Mouse (Mus musculus): ENCODE data around the gene Rbx1. TPM values are rescaled to one million over a fixed set of nuclear protein-coding genes. Genes with fewer than 3 reads are reported as not detected.

The Rbx1 gene
- polyA plus RNA-seq, 1 experiment from 2014 or later, result 465 TPM

DNA sequence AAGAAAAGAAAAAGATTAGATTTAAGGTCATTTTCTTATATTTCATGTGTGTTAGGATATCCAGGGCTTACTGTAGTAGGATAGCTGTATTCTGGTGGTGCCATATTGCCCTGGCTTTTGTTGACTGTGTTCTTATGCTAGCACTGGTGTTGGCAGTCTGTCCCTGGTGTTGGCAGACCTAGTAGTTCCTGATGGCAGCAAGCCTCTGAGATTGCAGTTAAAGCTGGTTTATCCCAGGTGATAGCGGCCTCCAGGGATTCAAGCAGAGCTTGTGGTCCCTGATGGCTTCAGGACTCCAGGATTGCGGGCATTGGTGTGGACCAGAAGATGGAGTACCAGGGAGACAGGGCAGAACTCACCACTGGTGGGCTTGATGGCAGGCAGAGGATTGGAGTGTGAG is 37.4 kb downstream of the Rbx1 start:
- H3K27me3 ChIP-seq (replicated peaks; ENCODE audit: insufficient read depth, low read length), result no peaks in the 10 kb centered on the region
- no peaks in the 10 kb centered on the region for H3K4me1 ChIP-seq (ENCODE audit: insufficient read depth, low read depth, low read length)
- no peaks in the 10 kb centered on the region for H3K36me3 ChIP-seq (ENCODE audit: insufficient read depth, low read length)
- TF ChIP-seq CTCF (IDR thresholded peaks at IDR 0.05), result no peak
- no peak for TF ChIP-seq EP300 (IDR thresholded peaks at IDR 0.05)
- H3K4me2 ChIP-seq (replicated peaks; ENCODE audit: low read depth, low read length), result no peak overlapping the region
- H3K9me3 ChIP-seq (ENCODE audit: low read length), result no peaks in the 10 kb centered on the region
- 79% methylated on average over 2 of the region's 2 CpGs for WGBS
- no peak overlapping the region for H3K4me3 ChIP-seq (ENCODE audit: low read depth, low read length)
- H3K27ac ChIP-seq (ENCODE audit: low read length), result no peak overlapping the region
- ATAC-seq (no peak), DNase-seq (ENCODE audit: low spot score) (no peak)
- H3K9ac ChIP-seq (replicated peaks; ENCODE audit: low read depth), result no peak overlapping the region

DNA sequence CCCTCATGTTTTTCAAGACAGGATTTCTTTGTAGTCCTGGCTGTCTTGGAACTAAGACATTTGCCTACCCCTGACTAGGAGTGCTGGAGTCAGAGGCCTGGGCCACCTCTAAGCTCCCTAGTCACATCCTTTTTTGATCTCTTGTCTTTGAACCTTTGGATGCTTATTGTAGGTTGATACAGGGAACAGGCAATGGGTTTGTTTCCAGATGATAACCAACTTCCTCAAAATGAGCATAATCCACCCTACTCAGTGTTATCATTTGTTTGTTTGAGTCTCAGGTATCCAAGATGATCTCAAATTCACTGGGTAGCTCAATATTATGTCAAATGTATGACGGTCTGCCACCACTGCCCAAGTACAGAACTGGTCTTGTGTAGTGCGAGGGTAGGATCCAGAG is 37.9 kb downstream of the Rbx1 start:
- H3K27ac ChIP-seq (ENCODE audit: low read length), result no peak overlapping the region
- no peak for TF ChIP-seq CTCF (IDR thresholded peaks at IDR 0.05)
- TF ChIP-seq EP300 (IDR thresholded peaks at IDR 0.05), result no peak
- no peak for DNase-seq (ENCODE audit: low spot score)
- no peak overlapping the region for H3K9ac ChIP-seq (replicated peaks; ENCODE audit: low read depth)
- H3K36me3 ChIP-seq (ENCODE audit: insufficient read depth, low read length), result no peaks in the 10 kb centered on the region
- no peaks in the 10 kb centered on the region for H3K4me1 ChIP-seq (ENCODE audit: insufficient read depth, low read depth, low read length)
- no peak overlapping the region for H3K4me2 ChIP-seq (replicated peaks; ENCODE audit: low read depth, low read length)
- no peak for ATAC-seq
- H3K9me3 ChIP-seq (ENCODE audit: low read length), result no peaks in the 10 kb centered on the region
- 90% methylated on average over 2 of the region's 2 CpGs for WGBS
- no peaks in the 10 kb centered on the region for H3K27me3 ChIP-seq (replicated peaks; ENCODE audit: insufficient read depth, low read length)
- H3K4me3 ChIP-seq (ENCODE audit: low read depth, low read length), result no peak overlapping the region

DNA sequence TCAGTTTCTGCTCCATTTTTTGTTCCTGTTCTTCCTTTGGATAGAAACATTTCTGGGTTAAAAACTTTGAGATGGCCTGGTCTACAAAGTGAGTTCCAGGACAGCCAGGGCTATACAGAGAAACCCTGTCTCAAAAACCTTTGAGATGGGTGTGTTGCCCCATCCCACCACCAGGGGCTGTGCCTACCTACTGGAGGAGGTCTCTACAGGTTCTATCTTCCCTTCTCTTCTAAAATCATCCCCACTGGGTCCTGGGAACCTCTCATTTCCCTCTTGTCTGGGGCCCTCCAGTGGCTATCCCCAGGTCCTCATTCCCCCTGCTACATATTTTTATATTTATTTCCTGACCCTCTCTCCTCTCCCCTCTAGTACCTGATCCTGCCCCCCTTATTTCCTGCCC is 41.1 kb downstream of the Rbx1 start:
- TF ChIP-seq EP300 (IDR thresholded peaks at IDR 0.05) (no peak), CTCF (IDR thresholded peaks at IDR 0.05) (peak; percentile 68)
- Histone ChIP-seq H3K36me3 (ENCODE audit: insufficient read depth, low read length) (no peaks in the 10 kb centered on the region), H3K9me3 (ENCODE audit: low read length) (no peaks in the 10 kb centered on the region), H3K9ac (replicated peaks; ENCODE audit: low read depth) (no peak overlapping the region), H3K27ac (ENCODE audit: low read length) (no peak overlapping the region), H3K27me3 (replicated peaks; ENCODE audit: insufficient read depth, low read length) (no peaks in the 10 kb centered on the region), H3K4me3 (ENCODE audit: low read depth, low read length) (no peak overlapping the region), H3K4me1 (ENCODE audit: insufficient read depth, low read depth, low read length) (no peaks in the 10 kb centered on the region), H3K4me2 (replicated peaks; ENCODE audit: low read depth, low read length) (no peak overlapping the region)
- DNase-seq (ENCODE audit: low spot score), result peak; percentile 53
- ATAC-seq, result no peak

DNA sequence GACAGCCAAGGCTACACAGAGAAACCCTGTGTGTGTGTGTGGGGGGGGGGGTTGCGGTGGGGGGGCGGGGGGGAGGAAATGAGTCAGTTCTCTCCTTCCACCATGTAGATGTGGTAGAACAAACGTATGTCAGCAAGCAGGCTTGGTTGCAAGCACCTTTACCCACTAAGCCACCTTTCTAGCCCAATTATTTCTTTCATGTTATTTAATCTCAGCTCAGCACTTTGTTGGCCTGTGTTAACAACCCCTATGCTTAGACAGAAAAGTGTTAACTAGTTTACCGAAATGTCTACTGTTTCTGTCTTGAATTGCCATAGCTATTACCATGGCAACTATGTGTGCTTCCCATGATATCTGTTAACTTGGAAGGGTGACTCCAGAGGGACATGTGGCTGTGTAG is 44.5 kb downstream of the Rbx1 start:
- Histone ChIP-seq H3K4me3 (ENCODE audit: low read depth, low read length) (no peak overlapping the region), H3K4me2 (replicated peaks; ENCODE audit: low read depth, low read length) (no peak overlapping the region), H3K27me3 (replicated peaks; ENCODE audit: insufficient read depth, low read length) (no peaks in the 10 kb centered on the region), H3K27ac (ENCODE audit: low read length) (no peak overlapping the region), H3K36me3 (ENCODE audit: insufficient read depth, low read length) (no peaks in the 10 kb centered on the region), H3K9ac (replicated peaks; ENCODE audit: low read depth) (no peak overlapping the region), H3K4me1 (ENCODE audit: insufficient read depth, low read depth, low read length) (peaks cover 5% of the 10 kb centered on the region; the same call in 1 of the 2 replicates), H3K9me3 (ENCODE audit: low read length) (no peaks in the 10 kb centered on the region)
- 50% methylated on average over 4 of the region's 4 CpGs for WGBS
- TF ChIP-seq EP300 (IDR thresholded peaks at IDR 0.05), result no peak
- no peak for TF ChIP-seq CTCF (IDR thresholded peaks at IDR 0.05)
- DNase-seq (ENCODE audit: low spot score) (no peak), ATAC-seq (no peak)

DNA sequence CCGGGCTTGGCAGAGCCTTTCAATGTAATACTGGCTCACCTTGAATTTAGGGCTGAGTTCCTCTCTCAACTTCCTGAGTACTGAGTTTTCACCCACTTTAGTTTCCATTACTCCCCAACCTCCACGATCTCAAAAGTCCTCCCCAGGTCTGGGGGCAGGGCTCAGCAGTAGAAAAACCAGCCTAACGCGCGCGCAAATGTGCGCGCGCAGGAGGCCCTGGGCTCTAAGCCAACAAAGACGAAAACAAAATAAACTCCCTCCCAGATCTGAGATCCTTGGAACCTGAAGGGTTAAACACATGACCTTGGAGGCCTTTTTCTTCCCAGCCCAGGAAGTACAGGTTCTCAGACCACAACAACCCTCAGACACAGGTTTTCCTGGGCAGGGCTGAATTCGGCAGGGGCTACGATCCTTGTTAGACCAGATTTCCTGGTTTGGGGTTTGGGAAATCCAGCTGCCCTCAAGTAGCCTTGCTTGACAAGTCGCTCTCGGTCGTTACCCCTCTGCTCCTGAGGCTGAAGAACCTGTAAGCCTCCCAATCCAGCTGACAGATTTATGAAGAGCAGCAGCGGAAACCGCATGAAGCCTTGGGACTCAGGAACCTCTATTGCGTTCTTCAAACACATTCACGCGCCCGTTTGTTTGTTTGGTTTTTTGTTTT is 45.6 kb downstream of the Rbx1 start:
- 6% methylated on average over 21 of the region's 21 CpGs for WGBS
- peak; percentile 71 for ATAC-seq

DNA sequence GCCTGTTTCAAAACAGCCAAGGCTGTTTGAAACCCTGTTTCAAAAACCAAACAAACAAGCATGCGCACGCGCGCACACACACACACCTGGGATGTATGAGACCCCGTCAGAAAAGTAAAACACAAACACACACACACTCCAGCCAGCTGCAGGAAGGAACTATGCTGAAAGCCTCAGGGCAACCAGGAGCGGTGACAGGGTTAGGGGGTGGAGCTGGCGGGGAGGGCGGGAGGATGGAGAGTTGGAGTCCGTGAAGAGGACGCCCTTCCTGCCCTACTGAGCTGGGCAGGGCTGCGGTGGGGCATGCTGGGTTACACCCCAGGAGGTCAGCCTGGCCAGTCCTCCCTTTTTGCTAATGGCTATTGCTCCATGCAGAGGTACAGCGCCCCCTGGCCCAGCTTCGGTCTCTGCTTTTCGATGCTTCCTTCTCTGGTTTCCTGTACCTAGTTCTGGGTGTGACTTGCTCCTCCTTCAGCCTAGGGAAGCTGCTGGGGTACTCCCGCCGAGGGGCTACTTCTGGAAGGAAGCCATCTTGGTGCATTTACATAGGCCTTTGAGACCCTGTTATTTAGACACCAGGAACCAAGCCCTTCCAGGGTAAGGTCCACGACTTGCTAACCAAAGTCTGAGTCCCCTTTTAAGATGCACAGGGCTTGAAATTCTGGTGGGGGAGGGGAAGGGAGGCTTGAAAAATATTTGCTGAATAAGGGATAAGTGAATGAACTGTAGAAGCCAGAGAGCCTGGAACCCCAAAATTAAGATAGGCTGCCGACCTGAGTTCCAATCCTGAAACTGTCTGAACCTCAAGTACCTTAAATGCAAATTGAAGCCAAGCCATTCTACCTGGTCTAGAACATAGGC is 48.2 kb downstream of the Rbx1 start:
- H3K4me1 ChIP-seq (ENCODE audit: insufficient read depth, low read depth, low read length), result peaks cover 5% of the 10 kb centered on the region; the same call in 1 of the 2 replicates
- peak overlapping the region; percentile 43 for H3K4me2 ChIP-seq (replicated peaks; ENCODE audit: low read depth, low read length)
- H3K27ac ChIP-seq (ENCODE audit: low read length), result peak overlapping the region; percentile 60
- ATAC-seq (peak; percentile 96), DNase-seq (ENCODE audit: low spot score) (peak; percentile 97)
- no peaks in the 10 kb centered on the region for H3K36me3 ChIP-seq (ENCODE audit: insufficient read depth, low read length)
- no peaks in the 10 kb centered on the region for H3K27me3 ChIP-seq (replicated peaks; ENCODE audit: insufficient read depth, low read length)
- no peak overlapping the region for H3K4me3 ChIP-seq (ENCODE audit: low read depth, low read length)
- H3K9ac ChIP-seq (replicated peaks; ENCODE audit: low read depth), result no peak overlapping the region
- 8% methylated on average over 18 of the region's 18 CpGs for WGBS
- TF ChIP-seq EP300 (IDR thresholded peaks at IDR 0.05) (peak; percentile 78), CTCF (IDR thresholded peaks at IDR 0.05) (peak; percentile 88)
- no peaks in the 10 kb centered on the region for H3K9me3 ChIP-seq (ENCODE audit: low read length)

More for the DNA sequence above, 45.6 kb downstream of the Rbx1 start:
- Histone ChIP-seq H3K4me2 (replicated peaks; ENCODE audit: low read depth, low read length) (peak overlapping the region; percentile 53), H3K9me3 (ENCODE audit: low read length) (no peaks in the 10 kb centered on the region), H3K27me3 (replicated peaks; ENCODE audit: insufficient read depth, low read length) (no peaks in the 10 kb centered on the region), H3K27ac (ENCODE audit: low read length) (peak overlapping the region; percentile 87), H3K36me3 (ENCODE audit: insufficient read depth, low read length) (no peaks in the 10 kb centered on the region), H3K4me1 (ENCODE audit: insufficient read depth, low read depth, low read length) (peaks cover 5% of the 10 kb centered on the region; the same call in 1 of the 2 replicates), H3K9ac (replicated peaks; ENCODE audit: low read depth) (peak overlapping the region; percentile 47), H3K4me3 (ENCODE audit: low read depth, low read length) (peak overlapping the region; percentile 29)
- TF ChIP-seq EP300 (IDR thresholded peaks at IDR 0.05) (peak; percentile 69), CTCF (IDR thresholded peaks at IDR 0.05) (no peak)
- DNase-seq (ENCODE audit: low spot score), result peak; percentile 89
